Mouse (Mus musculus) forebrain, postnatal 0 days (tissue): ENCODE data around the gene Nyap1. TPM values are rescaled to one million over a fixed set of nuclear protein-coding genes. Genes with fewer than 3 reads are reported as not detected.

ENCODE experiments used
- ATAC-seq: fragments of 200-750 bp; cut with Nextera tagmentation; 2 replicates; pipeline ENCODE4 v1.8.0; 2017; ENCODE audit warnings: mild to moderate bottlenecking, moderate library complexity
- DNase-seq: peaks from one replicate; pipeline ENCODE4 v3.0.0-alpha.2; 2015
- H3K27ac ChIP-seq: fragments of 300-500 bp; sonication (generic); 2 replicates; pipeline ENCODE4 v1.5.1; 2014; ENCODE audit warnings: low read depth, mild to moderate bottlenecking, antibody characterized with exemption, low read length, moderate library complexity, mixed read lengths
- H3K27me3 ChIP-seq: fragments of 300-500 bp; sonication (generic); 2 replicates; pipeline ENCODE4 v1.6.1; 2014; ENCODE audit warnings: mild to moderate bottlenecking, low read length, mixed read lengths; ENCODE audit not compliant: insufficient read depth
- H3K36me3 ChIP-seq: fragments of 300-500 bp; sonication (generic); 2 replicates; pipeline ENCODE4 v1.6.1; 2014; ENCODE audit warnings: mild to moderate bottlenecking, moderate library complexity; ENCODE audit not compliant: insufficient read depth
- H3K4me1 ChIP-seq: fragments of 300-500 bp; sonication (generic); 2 replicates; pipeline ENCODE4 v1.6.1; 2014; ENCODE audit warnings: antibody characterized with exemption; ENCODE audit not compliant: insufficient read depth
- H3K4me2 ChIP-seq: fragments of 300-500 bp; sonication (generic); 2 replicates; pipeline ENCODE4 v1.6.1; 2014; ENCODE audit warnings: low read depth, mild to moderate bottlenecking, moderate library complexity
- H3K4me3 ChIP-seq: fragments of 300-500 bp; sonication (generic); 2 replicates; pipeline ENCODE4 v1.5.1; 2014; ENCODE audit warnings: low read depth, low read length, mixed read lengths
- H3K9ac ChIP-seq: fragments of 300-500 bp; sonication (generic); 2 replicates; pipeline ENCODE4 v1.6.1; 2014; ENCODE audit warnings: mild to moderate bottlenecking
- H3K9me3 ChIP-seq: fragments of 300-500 bp; sonication (generic); 2 replicates; pipeline ENCODE4 v1.6.1; 2016; ENCODE audit warnings: low read length
- CTCF ChIP-seq: sonication (generic); IDR thresholded peaks from 2 replicates; pipeline ENCODE4 v1.5.1; 2016; ENCODE audit warnings: antibody characterized with exemption, control low read depth, low read depth
- WGBS: fragments of 180-500 bp; shearing (Covaris S2); extraction: QIAGEN DNeasy Blood & Tissue Kit; methylation state at CpG from one replicate; pipeline ENCODE4 v1.1.7; 2014; 5-methylcytosine and 5-hydroxymethylcytosine counted together
- polyA plus RNA-seq: library from polyadenylated mRNA; unstranded; fragments of >200 nt; fragmentation: Nextera tagmentation; extraction: Ambion mirVana; gene quantifications from 2 replicates; pipeline ENCODE4 v1.2.1, GENCODE M21; 2015
- total RNA-seq: library from RNA; depleted of rRNA; stranded (reverse); fragments of >200 nt; gene quantifications from 2 replicates; pipeline ENCODE4 v1.2.3, GENCODE M21; 2014

The Nyap1 gene
- total and polyA plus RNA-seq, 2 experiments from 2014 or later = 48.9 to 252 TPM

DNA sequence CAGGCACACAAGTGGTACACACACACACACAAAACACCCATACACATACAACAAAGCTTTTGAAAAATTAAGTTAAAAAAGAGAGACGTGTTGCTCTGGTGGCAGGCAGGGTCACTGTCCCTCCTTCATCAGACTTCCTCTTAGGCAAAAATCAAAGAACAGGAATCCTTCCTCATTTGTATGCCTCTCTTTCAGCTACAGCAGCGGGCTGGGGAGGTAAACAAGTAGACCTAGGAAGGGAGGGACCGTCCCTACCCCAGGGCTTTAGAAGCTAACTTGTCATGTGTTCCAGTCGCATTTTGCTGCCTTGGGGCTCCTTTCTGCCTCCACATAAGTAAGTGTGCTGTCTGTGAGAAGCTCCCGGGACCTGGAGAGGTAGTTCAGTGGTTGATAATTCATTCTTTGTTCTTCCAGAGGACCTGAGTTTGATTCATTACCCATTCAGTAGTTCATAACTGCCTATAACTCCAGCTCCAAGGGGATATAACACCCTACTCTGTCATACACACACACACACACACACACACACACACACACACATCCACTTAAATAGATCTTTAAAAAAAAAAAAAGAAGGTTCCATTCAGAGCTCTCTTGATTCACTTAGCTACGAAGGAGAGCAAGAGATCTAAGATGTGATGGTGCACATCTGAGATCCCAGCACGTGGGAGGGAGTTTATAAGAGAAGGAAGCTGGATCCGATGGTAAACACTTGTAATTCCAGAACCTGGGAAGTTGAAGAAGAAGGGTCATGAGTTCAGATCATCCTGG lies 23.2 kb downstream of the Nyap1 start:
- no peak overlapping the region for H3K4me2 ChIP-seq
- ATAC-seq (no peak), DNase-seq (no peak)
- H3K4me3 ChIP-seq = no peak overlapping the region
- H3K9ac ChIP-seq = no peak overlapping the region
- H3K4me1 ChIP-seq = no peaks in the 10 kb centered on the region
- no peak overlapping the region for H3K27ac ChIP-seq
- H3K27me3 ChIP-seq = no peaks in the 10 kb centered on the region
- TF ChIP-seq CTCF = no peak
- no peaks in the 10 kb centered on the region for H3K9me3 ChIP-seq
- WGBS = 59% methylated on average over 8 of the region's 8 CpGs
- no peaks in the 10 kb centered on the region for H3K36me3 ChIP-seq

DNA sequence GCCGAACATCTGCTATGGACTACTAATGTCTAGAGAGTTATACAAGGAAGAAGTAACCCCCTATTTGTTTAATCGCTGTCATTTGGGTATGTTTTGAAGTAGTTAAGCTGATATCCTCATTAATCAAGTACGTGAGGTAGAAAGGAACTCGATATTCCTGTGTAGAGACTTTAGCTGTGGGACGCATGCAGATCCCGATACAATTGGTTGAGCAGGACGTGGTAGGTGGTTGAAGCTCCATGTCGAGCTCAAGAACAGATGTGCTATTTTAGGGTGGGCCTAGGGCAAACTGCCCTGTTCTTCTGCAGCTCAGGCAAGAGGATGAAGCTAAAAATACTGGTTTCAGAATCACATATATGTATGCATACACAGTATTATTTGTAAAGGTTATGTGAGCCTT lies 25.7 kb downstream of the Nyap1 start:
- ATAC-seq (no peak), DNase-seq (no peak)
- no peak overlapping the region for H3K4me3 ChIP-seq
- H3K27ac ChIP-seq = no peak overlapping the region
- no peaks in the 10 kb centered on the region for H3K27me3 ChIP-seq
- no peaks in the 10 kb centered on the region for H3K9me3 ChIP-seq
- H3K36me3 ChIP-seq = no peaks in the 10 kb centered on the region
- H3K4me2 ChIP-seq = no peak overlapping the region
- no peak for TF ChIP-seq CTCF
- H3K4me1 ChIP-seq = no peaks in the 10 kb centered on the region
- WGBS = 82% methylated on average over 8 of the region's 8 CpGs
- no peak overlapping the region for H3K9ac ChIP-seq

DNA sequence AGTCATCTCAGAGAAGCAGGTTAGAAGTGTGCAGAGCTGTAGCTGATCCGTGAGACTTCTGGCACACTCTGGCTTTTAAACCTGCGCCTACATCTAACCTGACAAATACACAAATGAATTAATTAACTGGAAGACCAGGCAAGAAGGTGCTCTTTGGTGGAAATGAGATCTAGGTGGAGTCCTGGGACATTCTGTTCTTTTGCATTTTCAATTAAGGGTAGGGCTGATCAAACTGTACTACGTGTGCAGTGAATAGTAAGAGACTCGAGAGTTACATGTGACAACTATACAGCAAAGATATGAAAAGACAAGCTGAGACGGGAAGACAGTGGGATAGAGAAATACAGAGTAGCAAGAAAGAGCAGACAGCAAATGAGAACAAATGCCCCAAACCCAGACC lies 28.0 kb downstream of the Nyap1 start:
- 63% methylated on average over 5 of the region's 5 CpGs for WGBS
- Histone ChIP-seq H3K4me3 (no peak overlapping the region), H3K9ac (no peak overlapping the region), H3K27ac (no peak overlapping the region), H3K4me1 (no peaks in the 10 kb centered on the region), H3K9me3 (no peaks in the 10 kb centered on the region), H3K4me2 (no peak overlapping the region), H3K27me3 (no peaks in the 10 kb centered on the region), H3K36me3 (no peaks in the 10 kb centered on the region)
- no peak for TF ChIP-seq CTCF
- DNase-seq (no peak), ATAC-seq (no peak)

DNA sequence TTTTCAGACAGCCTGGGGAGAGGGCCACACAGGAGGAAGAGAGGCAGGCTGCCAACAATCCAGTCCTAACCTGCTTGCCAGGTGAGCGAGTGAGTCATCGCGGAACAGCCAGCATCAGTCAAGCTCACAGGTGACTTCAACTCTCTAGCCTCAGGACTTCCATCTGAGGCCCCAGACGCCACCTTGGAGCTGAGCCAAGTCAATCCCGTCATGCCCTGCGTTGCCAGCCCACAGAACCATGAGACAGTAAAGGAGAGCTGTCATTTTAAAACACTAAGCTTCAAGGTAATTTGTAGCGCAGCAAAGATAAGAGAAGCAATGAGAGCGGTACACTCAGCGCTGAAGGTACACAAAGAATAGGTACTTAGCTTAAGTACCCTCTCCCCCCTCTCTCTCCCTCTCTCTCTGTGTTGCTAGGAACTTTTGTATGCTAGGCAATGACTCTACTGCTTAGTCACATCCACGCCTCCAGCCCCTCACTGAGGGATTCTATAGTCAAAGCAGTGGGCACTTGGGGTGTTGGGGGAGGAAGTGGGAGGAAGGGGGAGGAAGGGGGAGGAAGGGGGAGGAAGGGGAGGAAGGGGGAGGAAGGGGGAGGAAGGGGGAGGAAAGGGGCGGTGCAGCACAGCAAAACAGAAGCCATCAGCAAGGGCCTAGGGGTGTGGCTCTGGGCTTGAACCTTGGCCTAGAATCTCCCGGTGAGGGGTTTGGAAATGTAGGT lies 34.3 kb downstream of the Nyap1 start:
- H3K9me3 ChIP-seq = no peaks in the 10 kb centered on the region
- 48% methylated on average over 12 of the region's 12 CpGs for WGBS
- H3K36me3 ChIP-seq = no peaks in the 10 kb centered on the region
- ATAC-seq (no peak), DNase-seq (no peak)
- H3K27ac ChIP-seq = no peak overlapping the region
- H3K9ac ChIP-seq = no peak overlapping the region
- H3K4me2 ChIP-seq = no peak overlapping the region
- TF ChIP-seq CTCF = no peak
- no peaks in the 10 kb centered on the region for H3K27me3 ChIP-seq
- H3K4me3 ChIP-seq = no peak overlapping the region
- H3K4me1 ChIP-seq = 0 out of 2 replicates have a peak, but pooled peaks cover 4% of the 10 kb centered on the region

DNA sequence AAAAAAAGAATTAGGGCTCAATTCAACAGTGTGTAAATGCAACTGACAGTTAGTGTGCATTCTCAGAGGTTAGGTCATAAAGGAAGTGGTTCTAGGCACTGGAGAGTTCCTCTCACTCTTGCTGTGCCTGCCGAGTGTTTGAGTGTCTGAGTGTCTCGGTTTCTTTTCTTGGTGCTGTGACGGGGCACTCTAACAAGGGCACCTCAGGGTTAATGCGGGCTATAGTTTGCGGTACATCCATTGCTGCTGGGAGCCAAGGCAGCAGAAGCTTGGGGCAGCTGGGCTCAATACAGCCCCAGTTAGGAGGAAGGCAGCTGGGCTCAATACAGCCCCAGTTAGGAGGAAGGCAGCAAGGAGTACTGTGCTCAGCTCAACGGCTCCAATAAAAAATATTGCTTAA lies 36.2 kb downstream of the Nyap1 start:
- ATAC-seq (no peak), DNase-seq (no peak)
- no peak overlapping the region for H3K27ac ChIP-seq
- no peaks in the 10 kb centered on the region for H3K9me3 ChIP-seq
- no peak overlapping the region for H3K4me2 ChIP-seq
- H3K27me3 ChIP-seq = no peaks in the 10 kb centered on the region
- H3K4me3 ChIP-seq = no peak overlapping the region
- 0 out of 2 replicates have a peak, but pooled peaks cover 4% of the 10 kb centered on the region for H3K4me1 ChIP-seq
- 38% methylated on average over 6 of the region's 6 CpGs for WGBS
- H3K36me3 ChIP-seq = no peaks in the 10 kb centered on the region
- no peak for TF ChIP-seq CTCF
- no peak overlapping the region for H3K9ac ChIP-seq

DNA sequence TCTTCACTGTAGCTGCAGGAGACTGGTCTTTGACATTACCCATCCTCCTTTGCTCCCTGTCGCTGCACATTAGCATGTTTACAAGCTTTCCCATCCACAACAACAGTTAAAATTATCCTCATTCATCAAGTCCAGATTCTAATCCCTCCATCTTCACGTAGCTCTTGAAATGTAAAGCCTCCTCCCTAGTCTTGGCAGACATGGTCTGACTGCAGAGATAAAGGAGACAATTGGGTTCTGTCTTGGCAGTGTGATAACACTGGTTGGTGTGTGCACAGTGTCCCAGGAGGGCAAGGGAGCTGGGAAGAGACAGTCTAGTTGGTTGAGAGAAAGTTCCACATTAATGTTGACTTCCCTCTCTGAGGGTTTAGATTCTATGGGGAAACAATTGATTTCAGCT lies 41.6 kb downstream of the Nyap1 start:
- TF ChIP-seq CTCF = no peak
- Histone ChIP-seq H3K9ac (no peak overlapping the region), H3K4me1 (no peaks in the 10 kb centered on the region), H3K4me3 (no peak overlapping the region), H3K27me3 (no peaks in the 10 kb centered on the region), H3K36me3 (no peaks in the 10 kb centered on the region), H3K4me2 (no peak overlapping the region), H3K27ac (no peak overlapping the region), H3K9me3 (no peaks in the 10 kb centered on the region)
- no peak for ATAC-seq
- 50% methylated on average over 2 of the region's 2 CpGs for WGBS
- no peak for DNase-seq

DNA sequence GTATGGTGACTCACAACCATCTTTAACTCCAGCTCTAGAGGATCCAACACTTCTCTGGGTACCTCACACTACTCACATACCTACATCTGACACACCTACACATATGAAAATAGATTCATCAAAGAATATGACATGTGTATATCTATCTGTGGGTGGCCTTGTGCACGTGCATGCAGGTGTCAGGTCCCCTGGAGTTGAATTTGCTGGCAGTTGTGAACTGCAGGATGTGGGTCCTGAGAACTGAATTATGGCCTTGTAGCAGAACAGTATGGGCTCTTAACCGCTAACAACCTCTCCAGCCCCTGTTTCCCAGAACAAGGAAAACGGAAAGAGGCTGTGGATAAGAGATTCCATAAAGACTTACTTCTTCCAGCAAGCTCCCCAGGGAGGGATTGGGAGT lies 42.3 kb downstream of the Nyap1 start:
- Histone ChIP-seq H3K4me1 (no peaks in the 10 kb centered on the region), H3K36me3 (no peaks in the 10 kb centered on the region), H3K9ac (no peak overlapping the region), H3K4me3 (no peak overlapping the region), H3K27ac (no peak overlapping the region), H3K27me3 (no peaks in the 10 kb centered on the region), H3K9me3 (no peaks in the 10 kb centered on the region), H3K4me2 (no peak overlapping the region)
- 84% methylated on average over 3 of the region's 3 CpGs for WGBS
- DNase-seq (no peak), ATAC-seq (no peak)
- no peak for TF ChIP-seq CTCF
